Mouse (Mus musculus): ENCODE measurements around the gene Socs7. TPM values are rescaled to one million over a fixed set of nuclear protein-coding genes. Genes with fewer than 3 reads are reported as not detected.

Socs7 gene
- polyA plus RNA-seq, 1 experiment, result 21.1 TPM

GRCm38 (mm10) chr11:97432015-97432414 is 69.7 kb downstream of the Socs7 start:
- Histone ChIP-seq H3K4me1 (ENCODE audit: control insufficient read depth, insufficient read depth, low read length) (peaks cover 12% of the 10 kb centered on the region), H3K27ac (ENCODE audit: insufficient read depth, low read length) (no peak overlapping the region), H3K36me3 (ENCODE audit: control insufficient read depth, insufficient read depth, low read length, poor library complexity, severe bottlenecking) (no peaks in the 10 kb centered on the region), H3K9me3 (replicated peaks; ENCODE audit: control insufficient read depth, insufficient read depth, low read length, poor library complexity, severe bottlenecking) (no peaks in the 10 kb centered on the region), H3K4me3 (ENCODE audit: low read depth, low read length) (no peak overlapping the region), H3K9ac (ENCODE audit: low read depth, poor library complexity, severe bottlenecking) (no peak overlapping the region), H3K27me3 (ENCODE audit: control insufficient read depth, insufficient read depth, low read length, poor library complexity, severe bottlenecking) (no peaks in the 10 kb centered on the region)
- TF ChIP-seq EP300 (IDR thresholded peaks at IDR 0.05; ENCODE audit: insufficient read depth, low read depth, low read length) (peak; percentile 71; the same call in 1 of the 2 replicates), POLR2A (IDR thresholded peaks at IDR 0.05; ENCODE audit: insufficient read depth, low read length) (no peak), CTCF (IDR thresholded peaks at IDR 0.05; ENCODE audit: low read depth, low read length) (peak; percentile 99)

- TF ChIP-seq CTCF (IDR thresholded peaks at IDR 0.05; ENCODE audit: low read depth, low read length), result no peak
- TF ChIP-seq EP300 (IDR thresholded peaks at IDR 0.05; ENCODE audit: insufficient read depth, low read depth, low read length), result no peak
- no peak for TF ChIP-seq POLR2A (IDR thresholded peaks at IDR 0.05; ENCODE audit: insufficient read depth, low read length)
- Histone ChIP-seq H3K4me1 (ENCODE audit: control insufficient read depth, insufficient read depth, low read length) (peaks cover 14% of the 10 kb centered on the region), H3K9ac (ENCODE audit: low read depth, poor library complexity, severe bottlenecking) (no peak overlapping the region)
Observed at GRCm38 (mm10) chr11:97432983-97433539, 70.7 kb downstream of the Socs7 start.

GRCm38 (mm10) chr11:97434121-97434520 is 71.8 kb downstream of the Socs7 start:
- no peak for TF ChIP-seq POLR2A (IDR thresholded peaks at IDR 0.05; ENCODE audit: insufficient read depth, low read length)
- TF ChIP-seq CTCF (IDR thresholded peaks at IDR 0.05; ENCODE audit: low read depth, low read length), result no peak
- no peak for TF ChIP-seq EP300 (IDR thresholded peaks at IDR 0.05; ENCODE audit: insufficient read depth, low read depth, low read length)
- Histone ChIP-seq H3K4me1 (ENCODE audit: control insufficient read depth, insufficient read depth, low read length) (peaks cover 20% of the 10 kb centered on the region), H3K9me3 (replicated peaks; ENCODE audit: control insufficient read depth, insufficient read depth, low read length, poor library complexity, severe bottlenecking) (no peaks in the 10 kb centered on the region), H3K27ac (ENCODE audit: insufficient read depth, low read length) (peak overlapping the region; percentile 54), H3K4me3 (ENCODE audit: low read depth, low read length) (no peak overlapping the region), H3K36me3 (ENCODE audit: control insufficient read depth, insufficient read depth, low read length, poor library complexity, severe bottlenecking) (no peaks in the 10 kb centered on the region), H3K9ac (ENCODE audit: low read depth, poor library complexity, severe bottlenecking) (0 out of 2 replicates have a peak overlapping the region, but pooled peaks have one; percentile 23), H3K27me3 (ENCODE audit: control insufficient read depth, insufficient read depth, low read length, poor library complexity, severe bottlenecking) (no peaks in the 10 kb centered on the region)

More at GRCm38 (mm10) chr11:97432983-97433539, 70.7 kb downstream of the Socs7 start:
- Histone ChIP-seq H3K4me3 (ENCODE audit: low read depth, low read length) (no peak overlapping the region), H3K9me3 (replicated peaks; ENCODE audit: control insufficient read depth, insufficient read depth, low read length, poor library complexity, severe bottlenecking) (no peaks in the 10 kb centered on the region), H3K36me3 (ENCODE audit: control insufficient read depth, insufficient read depth, low read length, poor library complexity, severe bottlenecking) (no peaks in the 10 kb centered on the region), H3K27ac (ENCODE audit: insufficient read depth, low read length) (no peak overlapping the region), H3K27me3 (ENCODE audit: control insufficient read depth, insufficient read depth, low read length, poor library complexity, severe bottlenecking) (no peaks in the 10 kb centered on the region)

GRCm38 (mm10) chr11:97434704-97435454 is 72.5 kb downstream of the Socs7 start:
- H3K9me3 ChIP-seq (replicated peaks; ENCODE audit: control insufficient read depth, insufficient read depth, low read length, poor library complexity, severe bottlenecking), result no peaks in the 10 kb centered on the region
- peak overlapping the region; percentile 87 for H3K27ac ChIP-seq (ENCODE audit: insufficient read depth, low read length)
- H3K27me3 ChIP-seq (ENCODE audit: control insufficient read depth, insufficient read depth, low read length, poor library complexity, severe bottlenecking), result no peaks in the 10 kb centered on the region
- TF ChIP-seq EP300 (IDR thresholded peaks at IDR 0.05; ENCODE audit: insufficient read depth, low read depth, low read length) (peak; percentile 33; the same call in 1 of the 2 replicates), POLR2A (IDR thresholded peaks at IDR 0.05; ENCODE audit: insufficient read depth, low read length) (peak; percentile 4), CTCF (IDR thresholded peaks at IDR 0.05; ENCODE audit: low read depth, low read length) (peak; percentile 10)
- peaks cover 22% of the 10 kb centered on the region for H3K4me1 ChIP-seq (ENCODE audit: control insufficient read depth, insufficient read depth, low read length)
- H3K9ac ChIP-seq (ENCODE audit: low read depth, poor library complexity, severe bottlenecking), result peak overlapping the region; percentile 23
- H3K36me3 ChIP-seq (ENCODE audit: control insufficient read depth, insufficient read depth, low read length, poor library complexity, severe bottlenecking), result no peaks in the 10 kb centered on the region
- peak overlapping the region; percentile 70 for H3K4me3 ChIP-seq (ENCODE audit: low read depth, low read length)

GRCm38 (mm10) chr11:97435808-97436491 is 73.6 kb downstream of the Socs7 start:
- Histone ChIP-seq H3K9ac (ENCODE audit: low read depth, poor library complexity, severe bottlenecking) (peak overlapping the region; percentile 22), H3K36me3 (ENCODE audit: control insufficient read depth, insufficient read depth, low read length, poor library complexity, severe bottlenecking) (no peaks in the 10 kb centered on the region), H3K27ac (ENCODE audit: insufficient read depth, low read length) (peak overlapping the region; percentile 87), H3K4me1 (ENCODE audit: control insufficient read depth, insufficient read depth, low read length) (peaks cover 23% of the 10 kb centered on the region), H3K4me3 (ENCODE audit: low read depth, low read length) (peak overlapping the region; percentile 11; the same call in 1 of the 2 replicates), H3K9me3 (replicated peaks; ENCODE audit: control insufficient read depth, insufficient read depth, low read length, poor library complexity, severe bottlenecking) (no peaks in the 10 kb centered on the region), H3K27me3 (ENCODE audit: control insufficient read depth, insufficient read depth, low read length, poor library complexity, severe bottlenecking) (no peaks in the 10 kb centered on the region)
- TF ChIP-seq POLR2A (IDR thresholded peaks at IDR 0.05; ENCODE audit: insufficient read depth, low read length), result no peak
- peak; percentile 80; the same call in 1 of the 2 replicates for TF ChIP-seq EP300 (IDR thresholded peaks at IDR 0.05; ENCODE audit: insufficient read depth, low read depth, low read length)
